Mouse (Mus musculus) ovary, postnatal 36 days (tissue): ENCODE data around the gene Eno3.

Experiments
- DNase-seq: peaks from one replicate; pipeline ENCODE4 v3.0.0; 2022; ENCODE audit warnings: low spot score, mixed read lengths

The Eno3 gene

GRCm38 (mm10) chr11:70644564-70645103, 12.4 kb upstream of the Eno3 start:
- DNase-seq = no peak

GRCm38 (mm10) chr11:70645461-70646258, 11.3 kb upstream of the Eno3 start:
- DNase-seq = no peak

- DNase-seq = no peak
These were observed 10.8 kb upstream of the Eno3 start for GRCm38 (mm10) chr11:70646259-70646555.

GRCm38 (mm10) chr11:70646691-70647650, 10.0 kb upstream of the Eno3 start, which contains the start of the genes Rnf167 and Slc25a11:
Rnf167 (plus strand) TSS chr11:70647235.
Slc25a11 (minus strand) TSS chr11:70647479.
- peak; percentile 94 for DNase-seq

- DNase-seq = peak; percentile 50
These were observed 9.1 kb upstream of the Eno3 start for GRCm38 (mm10) chr11:70647716-70648420.

- DNase-seq = no peak
These were observed 8.5 kb upstream of the Eno3 start for GRCm38 (mm10) chr11:70648512-70648911.

GRCm38 (mm10) chr11:70649185-70649734, 7.7 kb upstream of the Eno3 start:
- no peak for DNase-seq

GRCm38 (mm10) chr11:70650322-70651175, 6.5 kb upstream of the Eno3 start:
- no peak for DNase-seq

- no peak for DNase-seq
These were observed 5.6 kb upstream of the Eno3 start for GRCm38 (mm10) chr11:70651391-70651790.

GRCm38 (mm10) chr11:70652029-70652883, 4.7 kb upstream of the Eno3 start:
- DNase-seq = no peak

GRCm38 (mm10) chr11:70652884-70653344, 4.1 kb upstream of the Eno3 start:
- DNase-seq = no peak

GRCm38 (mm10) chr11:70653345-70654197, 3.4 kb upstream of the Eno3 start:
- peak; percentile 73 for DNase-seq

GRCm38 (mm10) chr11:70654198-70654922, 2.6 kb upstream of the Eno3 start, which contains the start of gene Pfn1:
Pfn1 (minus strand) TSS chr11:70654644.
- peak; percentile 78 for DNase-seq

- peak; percentile 85 for DNase-seq
These were observed 2.0 kb upstream of the Eno3 start for GRCm38 (mm10) chr11:70654923-70655570.

GRCm38 (mm10) chr11:70655571-70656455, 1.2 kb upstream of the Eno3 start:
- peak; percentile 69 for DNase-seq

- DNase-seq = peak; percentile 54
These were observed 510 bp upstream of the Eno3 start for GRCm38 (mm10) chr11:70656456-70656927.
